In the genomic region with DNA sequence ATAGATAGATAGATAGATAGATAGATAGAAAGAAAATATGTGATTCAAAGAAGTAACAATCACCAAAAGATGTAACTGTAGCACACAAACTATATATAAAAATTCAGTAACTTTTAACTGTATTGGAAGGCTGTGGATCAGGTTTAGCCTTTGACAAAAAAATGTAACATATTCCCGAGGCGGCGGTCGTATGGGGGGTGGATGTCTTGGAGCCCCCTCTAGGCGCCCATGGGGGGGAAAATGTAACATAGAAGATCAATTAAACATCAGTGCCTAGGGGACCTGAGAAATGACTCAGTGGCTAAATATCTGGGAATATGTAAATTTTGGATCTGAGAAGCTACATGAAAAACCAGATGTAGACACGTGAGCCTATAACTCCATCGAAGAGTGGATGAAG, we compare ENCODE assay signal across 11 mouse cellular contexts.
A peak's percentile ranks its signal among the peaks of the same experiment; 100 is the strongest.
DNase-seq lines count a peak whose midpoint lies in the region; ATAC-seq lines count a peak whose summit lies in the region.
"Had no signal": no experiment of that assay in that cellular context is flagged by ENCODE, and none has a peak within 500 bp of the region (broad histone marks: within the 10 kb centered on the region; RNA-seq: fewer than 3 reads in every experiment).

No protein-coding gene starts in this region.

- H3K27me3 ChIP-seq in kidney, embryonic 14.5 days (ENCODE audit: control insufficient read depth, insufficient read depth, low read length) = no peaks in the 10 kb centered on the region
- H3K27me3 ChIP-seq in intestine, embryonic 16.5 days (replicated peaks; ENCODE audit: control insufficient read depth, insufficient read depth, low read length) = no peaks in the 10 kb centered on the region
- H3K27me3 ChIP-seq: CH12.LX had no signal

- peak; percentile 73 to 75 for DNase-seq in cerebellum, postnatal 10 days
- DNase-seq in cerebellum, adult 9-10 months = no peak
- peak; percentile 26 for DNase-seq in kidney, postnatal 14 days
- peak; percentile 35 for DNase-seq in urinary bladder, postnatal 25 days (ENCODE audit: low spot score)
- DNase-seq in urinary bladder, postnatal 10 days (ENCODE audit: low spot score) = no peak
- DNase-seq in yolk sac, embryonic 10.5 days (ENCODE audit: low spot score) = peak; percentile 11
- DNase-seq: layer of hippocampus, adult 9-11 months had no signal

- no peak overlapping the region for H3K9ac ChIP-seq in kidney, embryonic 14.5 days (ENCODE audit: low read depth, low read length)
- no peak overlapping the region for H3K9ac ChIP-seq in intestine, embryonic 16.5 days (ENCODE audit: low read depth, low read length)

- H3K36me3 ChIP-seq in kidney, embryonic 14.5 days (ENCODE audit: control insufficient read depth, insufficient read depth, low read length) = no peaks in the 10 kb centered on the region
- no peaks in the 10 kb centered on the region for H3K36me3 ChIP-seq in intestine, embryonic 16.5 days (ENCODE audit: control insufficient read depth, insufficient read depth, low read length)

- WGBS in kidney, embryonic 14.5 days = 81% methylated on average over 7 of the region's 7 CpGs
- 85% methylated on average over 7 of the region's 7 CpGs for WGBS in intestine, embryonic 16.5 days

- no peaks in the 10 kb centered on the region for H3K9me3 ChIP-seq in kidney, embryonic 14.5 days (ENCODE audit: control insufficient read depth, low read length)
- H3K9me3 ChIP-seq in intestine, embryonic 16.5 days (ENCODE audit: control insufficient read depth, low read length) = no peaks in the 10 kb centered on the region

- no peaks in the 10 kb centered on the region for H3K4me1 ChIP-seq in kidney, embryonic 14.5 days (ENCODE audit: control insufficient read depth, insufficient read depth, low read length)
- no peaks in the 10 kb centered on the region for H3K4me1 ChIP-seq in intestine, embryonic 16.5 days (ENCODE audit: control insufficient read depth, insufficient read depth, low read length)

- H3K4me2 ChIP-seq in kidney, embryonic 14.5 days (replicated peaks; ENCODE audit: low read depth, low read length) = no peak overlapping the region
- H3K4me2 ChIP-seq in intestine, embryonic 16.5 days (ENCODE audit: low read depth, low read length) = no peak overlapping the region

- no peak overlapping the region for H3K27ac ChIP-seq in kidney, embryonic 14.5 days (ENCODE audit: low read depth, low read length)
- no peak overlapping the region for H3K27ac ChIP-seq in intestine, embryonic 16.5 days (ENCODE audit: low read length)
- H3K27ac ChIP-seq: macrophage had no signal

- ATAC-seq in kidney, embryonic 14.5 days (ENCODE audit: low FRiP score, low TSS enrichment) = no peak
- no peak for ATAC-seq in intestine, embryonic 16.5 days

- no peak overlapping the region for H3K4me3 ChIP-seq in kidney, embryonic 14.5 days (ENCODE audit: low read length)
- no peak overlapping the region for H3K4me3 ChIP-seq in intestine, embryonic 16.5 days (ENCODE audit: low read length)

Comparison
In these comparisons a context has a peak if more than half of its experiments do, and no peak if none do; other contexts are left out.
1. DNase-seq: peak in cerebellum, postnatal 10 days (2 of 2), kidney, postnatal 14 days (single experiment), urinary bladder, postnatal 25 days (single experiment) and yolk sac, embryonic 10.5 days (single experiment); none in cerebellum, adult 9-10 months (single experiment) and urinary bladder, postnatal 10 days (single experiment).